Mouse (Mus musculus): ENCODE results near the gene C330007P06Rik. TPM values are rescaled to one million over a fixed set of nuclear protein-coding genes. Genes with fewer than 3 reads are reported as not detected.

The C330007P06Rik gene
- polyA plus RNA-seq, 1 experiment from 2014 or later, result 17.8 TPM

DNA sequence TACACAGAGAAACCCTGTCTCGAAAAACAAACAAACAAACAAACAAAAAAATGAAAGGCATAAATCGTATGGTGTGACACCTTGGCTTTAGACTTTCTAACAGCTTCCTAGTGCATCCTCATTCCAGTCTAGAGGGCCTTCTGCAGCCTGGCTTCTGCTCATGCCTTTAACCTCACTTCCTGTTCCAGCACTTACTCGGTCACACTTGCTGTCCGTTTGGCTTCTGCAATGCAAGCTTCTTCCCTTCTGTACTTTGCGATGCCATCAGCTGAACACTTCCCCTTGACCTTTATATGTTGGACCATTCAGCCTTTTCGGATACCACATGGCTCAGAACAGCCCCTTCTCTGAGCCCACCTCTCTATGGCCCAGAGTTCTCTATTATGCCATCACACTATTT, 32.2 kb downstream of the C330007P06Rik start:
- 78% methylated on average over 6 of the region's 6 CpGs for WGBS
- Histone ChIP-seq H3K27me3 (replicated peaks; ENCODE audit: control insufficient read depth, insufficient read depth, low read length) (no peaks in the 10 kb centered on the region), H3K9me3 (ENCODE audit: control insufficient read depth) (no peaks in the 10 kb centered on the region), H3K36me3 (ENCODE audit: control insufficient read depth, insufficient read depth) (no peaks in the 10 kb centered on the region), H3K27ac (ENCODE audit: low read depth, low read length) (no peak overlapping the region), H3K4me3 (ENCODE audit: low read depth, low read length) (no peak overlapping the region), H3K4me1 (replicated peaks; ENCODE audit: control insufficient read depth, insufficient read depth, low read length) (no peaks in the 10 kb centered on the region), H3K9ac (ENCODE audit: low read depth, low read length) (no peak overlapping the region), H3K4me2 (replicated peaks; ENCODE audit: low read depth) (no peak overlapping the region)
- ATAC-seq, result no peak
- no peak for TF ChIP-seq CTCF (IDR thresholded peaks at IDR 0.05; ENCODE audit: low read depth)

GRCm38 (mm10) chrX:36839391-36839790, 34.5 kb downstream of the C330007P06Rik start:
- Histone ChIP-seq H3K9ac (ENCODE audit: low read depth, low read length) (no peak overlapping the region), H3K4me3 (ENCODE audit: low read depth, low read length) (no peak overlapping the region), H3K36me3 (ENCODE audit: control insufficient read depth, insufficient read depth) (no peaks in the 10 kb centered on the region), H3K27me3 (replicated peaks; ENCODE audit: control insufficient read depth, insufficient read depth, low read length) (no peaks in the 10 kb centered on the region), H3K4me1 (replicated peaks; ENCODE audit: control insufficient read depth, insufficient read depth, low read length) (no peaks in the 10 kb centered on the region), H3K9me3 (ENCODE audit: control insufficient read depth) (no peaks in the 10 kb centered on the region), H3K4me2 (replicated peaks; ENCODE audit: low read depth) (no peak overlapping the region), H3K27ac (ENCODE audit: low read depth, low read length) (no peak overlapping the region)
- no peak for TF ChIP-seq CTCF (IDR thresholded peaks at IDR 0.05; ENCODE audit: low read depth)
- ATAC-seq, result no peak
- WGBS, result 60% methylated on average over 7 of the region's 7 CpGs

- WGBS, result 49% methylated on average over 6 of the region's 6 CpGs
- Histone ChIP-seq H3K27ac (ENCODE audit: low read depth, low read length) (no peak overlapping the region), H3K36me3 (ENCODE audit: control insufficient read depth, insufficient read depth) (no peaks in the 10 kb centered on the region), H3K9ac (ENCODE audit: low read depth, low read length) (no peak overlapping the region), H3K4me1 (replicated peaks; ENCODE audit: control insufficient read depth, insufficient read depth, low read length) (no peaks in the 10 kb centered on the region), H3K27me3 (replicated peaks; ENCODE audit: control insufficient read depth, insufficient read depth, low read length) (no peaks in the 10 kb centered on the region), H3K9me3 (ENCODE audit: control insufficient read depth) (no peaks in the 10 kb centered on the region), H3K4me2 (replicated peaks; ENCODE audit: low read depth) (no peak overlapping the region), H3K4me3 (ENCODE audit: low read depth, low read length) (no peak overlapping the region)
- no peak for ATAC-seq
- no peak for TF ChIP-seq CTCF (IDR thresholded peaks at IDR 0.05; ENCODE audit: low read depth)
Measured at GRCm38 (mm10) chrX:36837069-36837676, 36.7 kb downstream of the C330007P06Rik start.

- 39% methylated on average over 19 of the region's 19 CpGs for WGBS
- Histone ChIP-seq H3K27ac (ENCODE audit: low read depth, low read length) (no peak overlapping the region), H3K36me3 (ENCODE audit: control insufficient read depth, insufficient read depth) (no peaks in the 10 kb centered on the region), H3K4me1 (replicated peaks; ENCODE audit: control insufficient read depth, insufficient read depth, low read length) (no peaks in the 10 kb centered on the region), H3K27me3 (replicated peaks; ENCODE audit: control insufficient read depth, insufficient read depth, low read length) (no peaks in the 10 kb centered on the region), H3K4me3 (ENCODE audit: low read depth, low read length) (no peak overlapping the region), H3K9me3 (ENCODE audit: control insufficient read depth) (no peaks in the 10 kb centered on the region), H3K4me2 (replicated peaks; ENCODE audit: low read depth) (peak overlapping the region; percentile 43; the same call in 1 of the 2 replicates), H3K9ac (ENCODE audit: low read depth, low read length) (no peak overlapping the region)
- TF ChIP-seq CTCF (IDR thresholded peaks at IDR 0.05; ENCODE audit: low read depth), result peak; percentile 72
- peak; percentile 7; the same call in 1 of the 2 replicates for ATAC-seq
Measured at GRCm38 (mm10) chrX:36833397-36834084, 40.4 kb downstream of the C330007P06Rik start.

GRCm38 (mm10) chrX:36831632-36832031, 42.3 kb downstream of the C330007P06Rik start:
- Histone ChIP-seq H3K4me3 (ENCODE audit: low read depth, low read length) (no peak overlapping the region), H3K4me2 (replicated peaks; ENCODE audit: low read depth) (no peak overlapping the region), H3K4me1 (replicated peaks; ENCODE audit: control insufficient read depth, insufficient read depth, low read length) (no peaks in the 10 kb centered on the region), H3K27me3 (replicated peaks; ENCODE audit: control insufficient read depth, insufficient read depth, low read length) (no peaks in the 10 kb centered on the region), H3K27ac (ENCODE audit: low read depth, low read length) (no peak overlapping the region), H3K9me3 (ENCODE audit: control insufficient read depth) (no peaks in the 10 kb centered on the region), H3K36me3 (ENCODE audit: control insufficient read depth, insufficient read depth) (no peaks in the 10 kb centered on the region), H3K9ac (ENCODE audit: low read depth, low read length) (no peak overlapping the region)
- no peak for TF ChIP-seq CTCF (IDR thresholded peaks at IDR 0.05; ENCODE audit: low read depth)
- WGBS, result 56% methylated on average over 4 of the region's 4 CpGs
- no peak for ATAC-seq

- no peaks in the 10 kb centered on the region for H3K27me3 ChIP-seq (replicated peaks; ENCODE audit: control insufficient read depth, insufficient read depth, low read length)
- TF ChIP-seq CTCF (IDR thresholded peaks at IDR 0.05; ENCODE audit: low read depth), result peak; percentile 72
- H3K9ac ChIP-seq (ENCODE audit: low read depth, low read length), result no peak overlapping the region
- 33% methylated on average over 5 of the region's 5 CpGs for WGBS
- peak overlapping the region; percentile 57 for H3K27ac ChIP-seq (ENCODE audit: low read depth, low read length)
- peak; percentile 55 for ATAC-seq
- H3K36me3 ChIP-seq (ENCODE audit: control insufficient read depth, insufficient read depth), result no peaks in the 10 kb centered on the region
- H3K4me3 ChIP-seq (ENCODE audit: low read depth, low read length), result no peak overlapping the region
- H3K9me3 ChIP-seq (ENCODE audit: control insufficient read depth), result no peaks in the 10 kb centered on the region
- no peak overlapping the region for H3K4me2 ChIP-seq (replicated peaks; ENCODE audit: low read depth)
- no peaks in the 10 kb centered on the region for H3K4me1 ChIP-seq (replicated peaks; ENCODE audit: control insufficient read depth, insufficient read depth, low read length)
Measured at GRCm38 (mm10) chrX:36830271-36830670, 43.6 kb downstream of the C330007P06Rik start.
